Mouse (Mus musculus) small intestine, adult 2 months (tissue): ENCODE measurements around the gene Cldn20. TPM values are rescaled to one million over a fixed set of nuclear protein-coding genes. Genes with fewer than 3 reads are reported as not detected.

Experiments used
- H3K27ac ChIP-seq: fragments of 200-500 bp; 2 replicates; pipeline ENCODE4 v1.5.1; 2012; ENCODE audit warnings: low read depth, low read length, control low read depth, inconsistent platforms; ENCODE audit not compliant: insufficient read depth
- H3K27me3 ChIP-seq: fragments of 200-500 bp; 2 replicates; pipeline ENCODE4 v1.6.1; 2012; ENCODE audit warnings: mild to moderate bottlenecking, moderate library complexity, low read length, inconsistent platforms; ENCODE audit not compliant: control insufficient read depth, insufficient read depth
- H3K36me3 ChIP-seq: fragments of 200-500 bp; 2 replicates; pipeline ENCODE4 v1.6.1; 2012; ENCODE audit warnings: mild to moderate bottlenecking, low read length, control low read depth, inconsistent platforms; ENCODE audit not compliant: control insufficient read depth, insufficient read depth
- H3K4me1 ChIP-seq: fragments of 200-500 bp; 2 replicates; pipeline ENCODE4 v1.6.1; 2012; ENCODE audit warnings: low read length, inconsistent platforms, mixed read lengths; ENCODE audit not compliant: control insufficient read depth, insufficient read depth, insufficient read length
- H3K4me3 ChIP-seq: fragments of 200-500 bp; 2 replicates; pipeline ENCODE4 v1.5.1; 2012; ENCODE audit warnings: low read depth, mild to moderate bottlenecking, control low read depth, inconsistent platforms, low read length, moderate library complexity
- CTCF ChIP-seq: fragments of 200-500 bp; IDR thresholded peaks from 2 replicates; pipeline ENCODE4 v1.5.1; 2012; ENCODE audit warnings: low read depth, mild to moderate bottlenecking, control low read depth, inconsistent platforms, low read length, moderate library complexity, mixed read lengths; ENCODE audit not compliant: insufficient replicate concordance, insufficient read length; ENCODE audit errors: extremely low read depth
- POLR2A ChIP-seq: fragments of 200-500 bp; IDR thresholded peaks from 2 replicates; pipeline ENCODE4 v1.6.1; 2012; ENCODE audit warnings: low read depth, mild to moderate bottlenecking, control low read depth, inconsistent platforms, low read length, moderate library complexity
- WGBS: fragments of 180-500 bp; shearing (Covaris S2); methylation state at CpG from one replicate; pipeline ENCODE4 v1.1.7; 2018; 5-methylcytosine and 5-hydroxymethylcytosine counted together
- polyA plus RNA-seq: library from polyadenylated mRNA; depleted of rRNA; stranded (reverse); fragments of >200 nt; gene quantifications from 2 replicates; pipeline ENCODE4 v1.2.3, GENCODE M21; 2012

The Cldn20 gene
- polyA plus RNA-seq, 1 experiment, result 0.57 TPM

GRCm38 (mm10) chr17:3500936-3501335, 31.4 kb upstream of the Cldn20 start:
- TF ChIP-seq CTCF (no peak), POLR2A (no peak)
- Histone ChIP-seq H3K4me1 (peaks cover 3% of the 10 kb centered on the region; the same call in 1 of the 2 replicates), H3K27me3 (no peaks in the 10 kb centered on the region), H3K36me3 (peaks cover 4% of the 10 kb centered on the region), H3K4me3 (no peak overlapping the region), H3K27ac (no peak overlapping the region)
- WGBS, result 74% methylated on average over 4 of the region's 4 CpGs

DNA sequence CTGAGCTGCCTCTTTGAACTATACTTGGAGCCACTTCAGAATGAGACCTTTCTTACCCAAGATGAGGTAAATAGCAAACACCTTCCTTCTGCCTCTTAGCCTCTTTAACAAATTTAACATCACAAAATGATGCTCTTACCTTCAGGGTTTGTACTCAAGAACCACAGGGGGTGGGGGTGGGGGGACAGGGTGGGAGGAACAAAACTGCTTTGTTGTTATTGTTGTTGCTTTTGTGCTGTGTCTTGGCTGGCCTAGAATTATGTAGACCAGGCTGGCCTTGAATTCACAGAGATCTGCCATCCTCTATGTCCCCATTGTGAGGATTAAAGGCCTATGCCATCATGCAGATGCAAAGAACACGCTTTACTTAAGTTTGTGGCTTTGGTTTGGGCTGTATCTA, 26.6 kb upstream of the Cldn20 start:
- Histone ChIP-seq H3K4me3 (no peak overlapping the region), H3K4me1 (no peaks in the 10 kb centered on the region), H3K27me3 (no peaks in the 10 kb centered on the region), H3K27ac (no peak overlapping the region), H3K36me3 (peaks cover 4% of the 10 kb centered on the region)
- 84% methylated on average over 1 of the region's 1 CpGs for WGBS
- TF ChIP-seq POLR2A (no peak), CTCF (no peak)

DNA sequence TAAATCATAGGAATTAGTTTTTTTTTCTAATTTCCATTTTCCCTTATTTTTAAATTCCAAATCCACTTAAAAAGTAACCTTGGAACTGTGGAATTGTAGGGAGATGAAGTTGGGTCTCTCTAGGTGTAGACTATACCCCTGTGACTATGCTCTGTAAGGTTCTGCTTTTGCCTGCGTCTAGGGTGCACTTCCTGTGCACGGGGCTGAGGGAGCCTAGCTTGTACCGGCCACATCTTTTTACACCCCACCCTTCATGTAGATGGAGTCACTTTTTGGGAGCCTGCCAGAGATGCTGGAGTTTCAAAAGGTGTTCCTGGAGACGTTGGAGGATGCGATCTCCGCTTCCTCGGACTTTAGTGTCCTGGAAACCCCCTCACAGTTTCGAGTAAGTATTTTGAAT, 25.8 kb upstream of the Cldn20 start:
- Histone ChIP-seq H3K4me3 (no peak overlapping the region), H3K36me3 (peaks cover 4% of the 10 kb centered on the region), H3K27me3 (no peaks in the 10 kb centered on the region), H3K27ac (no peak overlapping the region), H3K4me1 (no peaks in the 10 kb centered on the region)
- WGBS, result 74% methylated on average over 8 of the region's 8 CpGs
- TF ChIP-seq POLR2A (no peak), CTCF (no peak)

- TF ChIP-seq POLR2A (no peak), CTCF (peak; percentile 79; the same call in 1 of the 2 replicates)
- peaks cover 5% of the 10 kb centered on the region for H3K36me3 ChIP-seq
- WGBS, result 28% methylated on average over 1 of the region's 1 CpGs
- H3K4me3 ChIP-seq, result no peak overlapping the region
- H3K27ac ChIP-seq, result no peak overlapping the region
- H3K27me3 ChIP-seq, result no peaks in the 10 kb centered on the region
- H3K4me1 ChIP-seq, result no peaks in the 10 kb centered on the region
Observed at GRCm38 (mm10) chr17:3509841-3510240, 22.5 kb upstream of the Cldn20 start.

- no peak for TF ChIP-seq POLR2A
- 77% methylated on average over 5 of the region's 5 CpGs for WGBS
- Histone ChIP-seq H3K4me3 (no peak overlapping the region), H3K36me3 (peaks cover 19% of the 10 kb centered on the region), H3K27ac (no peak overlapping the region), H3K4me1 (no peaks in the 10 kb centered on the region), H3K27me3 (no peaks in the 10 kb centered on the region)
Observed at GRCm38 (mm10) chr17:3514316-3514715, 18.0 kb upstream of the Cldn20 start.

DNA sequence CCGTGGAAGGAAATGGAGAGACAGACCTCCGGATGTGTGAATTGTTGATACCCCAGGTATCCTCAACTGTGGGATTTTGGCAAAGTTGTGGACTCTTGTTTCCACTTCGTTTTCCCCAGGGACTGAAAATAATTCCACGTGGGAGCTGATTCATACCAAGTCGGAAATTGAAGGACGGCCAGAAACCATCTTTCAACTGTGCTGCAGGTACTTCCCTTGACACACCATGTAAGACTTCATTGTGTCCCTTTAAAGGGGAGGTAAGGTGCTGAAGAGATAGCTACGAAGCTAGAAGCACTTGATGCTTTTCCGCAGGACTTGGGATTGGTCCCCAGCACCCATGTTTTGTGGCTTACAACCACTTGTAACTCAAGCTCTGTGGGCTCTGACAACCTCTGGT, 16.5 kb upstream of the Cldn20 start:
- no peaks in the 10 kb centered on the region for H3K4me1 ChIP-seq
- H3K4me3 ChIP-seq, result no peak overlapping the region
- H3K36me3 ChIP-seq, result peaks cover 22% of the 10 kb centered on the region
- TF ChIP-seq POLR2A (no peak), CTCF (no peak)
- H3K27ac ChIP-seq, result no peak overlapping the region
- no peaks in the 10 kb centered on the region for H3K27me3 ChIP-seq
- 93% methylated on average over 8 of the region's 8 CpGs for WGBS

DNA sequence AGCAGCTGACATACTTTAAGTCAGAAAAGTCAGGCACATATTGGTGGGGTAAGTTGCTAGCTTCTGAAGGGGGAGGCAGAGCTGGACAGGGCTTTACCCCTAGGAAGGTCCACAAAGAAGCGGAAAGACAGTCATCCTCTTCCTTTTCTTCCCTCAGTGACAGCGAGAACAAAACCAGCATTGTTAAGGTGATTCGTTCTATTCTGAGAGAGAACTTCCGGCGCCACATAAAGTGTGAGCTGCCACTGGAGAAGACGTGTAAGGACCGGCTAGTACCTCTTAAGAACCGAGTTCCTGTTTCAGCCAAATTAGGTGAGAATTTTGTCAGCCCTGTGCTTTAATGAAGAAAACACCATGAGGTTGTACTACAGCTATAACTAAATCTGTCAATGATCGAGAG, 15.9 kb upstream of the Cldn20 start:
- Histone ChIP-seq H3K36me3 (peaks cover 22% of the 10 kb centered on the region), H3K27me3 (no peaks in the 10 kb centered on the region), H3K4me3 (no peak overlapping the region), H3K27ac (no peak overlapping the region), H3K4me1 (no peaks in the 10 kb centered on the region)
- WGBS, result 87% methylated on average over 9 of the region's 9 CpGs
- TF ChIP-seq CTCF (no peak), POLR2A (no peak)

DNA sequence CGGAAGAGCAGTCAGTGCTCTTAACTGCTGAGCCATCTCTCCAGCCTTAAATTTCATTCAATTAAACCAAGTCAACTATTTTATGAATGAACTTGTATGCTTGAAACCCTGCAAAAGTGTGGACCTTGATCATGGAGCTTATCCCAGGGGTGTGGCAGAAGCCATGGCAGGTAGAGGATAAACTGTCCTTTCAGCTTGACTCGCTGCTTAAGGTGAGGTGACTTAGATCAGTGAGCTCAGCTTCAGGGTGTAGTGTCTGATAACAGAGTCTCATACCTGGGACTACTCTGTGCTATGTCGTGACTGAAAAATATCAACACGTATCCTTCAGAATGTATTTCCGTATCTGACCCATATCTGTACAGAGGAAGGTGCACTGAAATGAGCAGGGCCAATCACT, 12.0 kb upstream of the Cldn20 start:
- no peak for TF ChIP-seq POLR2A
- TF ChIP-seq CTCF, result no peak
- 50% methylated on average over 5 of the region's 5 CpGs for WGBS
- no peak overlapping the region for H3K27ac ChIP-seq
- no peak overlapping the region for H3K4me3 ChIP-seq
- H3K4me1 ChIP-seq, result no peaks in the 10 kb centered on the region
- peaks cover 17% of the 10 kb centered on the region for H3K36me3 ChIP-seq
- no peaks in the 10 kb centered on the region for H3K27me3 ChIP-seq
